Mouse (Mus musculus): ENCODE data around the gene Tmem74b.
A peak's percentile ranks its signal among the peaks of the same experiment; 100 is the strongest.

Gene Tmem74b

GRCm38 (mm10) chr2:151742850-151743679 lies 41.3 kb downstream of the Tmem74b start:
- no peak for DNase-seq

DNA sequence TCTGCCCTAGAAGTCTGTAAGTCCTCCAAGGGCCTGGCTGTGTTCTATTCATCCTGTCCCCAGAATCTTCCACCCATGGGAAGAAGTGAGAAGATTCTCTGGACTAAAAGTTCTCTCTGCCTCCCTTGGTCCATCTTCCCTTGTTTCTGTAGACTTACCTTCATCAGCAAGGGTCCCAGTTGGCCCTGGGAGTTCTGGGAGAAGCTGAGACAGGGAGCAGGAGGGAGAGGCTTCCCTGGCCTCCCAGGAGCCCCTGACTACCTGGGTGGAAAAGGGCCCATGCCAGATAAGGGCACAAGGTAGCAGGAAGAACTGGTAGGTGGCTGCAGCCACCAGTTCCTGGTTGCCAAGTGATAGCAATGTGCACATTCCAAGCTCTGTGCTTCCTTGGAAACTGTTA lies 42.0 kb downstream of the Tmem74b start, which contains the start of gene Psmf1:
Gene Psmf1 (minus strand): TSS at position 342 of the 400 bp plus-strand sequence.
- no peak for DNase-seq

DNA sequence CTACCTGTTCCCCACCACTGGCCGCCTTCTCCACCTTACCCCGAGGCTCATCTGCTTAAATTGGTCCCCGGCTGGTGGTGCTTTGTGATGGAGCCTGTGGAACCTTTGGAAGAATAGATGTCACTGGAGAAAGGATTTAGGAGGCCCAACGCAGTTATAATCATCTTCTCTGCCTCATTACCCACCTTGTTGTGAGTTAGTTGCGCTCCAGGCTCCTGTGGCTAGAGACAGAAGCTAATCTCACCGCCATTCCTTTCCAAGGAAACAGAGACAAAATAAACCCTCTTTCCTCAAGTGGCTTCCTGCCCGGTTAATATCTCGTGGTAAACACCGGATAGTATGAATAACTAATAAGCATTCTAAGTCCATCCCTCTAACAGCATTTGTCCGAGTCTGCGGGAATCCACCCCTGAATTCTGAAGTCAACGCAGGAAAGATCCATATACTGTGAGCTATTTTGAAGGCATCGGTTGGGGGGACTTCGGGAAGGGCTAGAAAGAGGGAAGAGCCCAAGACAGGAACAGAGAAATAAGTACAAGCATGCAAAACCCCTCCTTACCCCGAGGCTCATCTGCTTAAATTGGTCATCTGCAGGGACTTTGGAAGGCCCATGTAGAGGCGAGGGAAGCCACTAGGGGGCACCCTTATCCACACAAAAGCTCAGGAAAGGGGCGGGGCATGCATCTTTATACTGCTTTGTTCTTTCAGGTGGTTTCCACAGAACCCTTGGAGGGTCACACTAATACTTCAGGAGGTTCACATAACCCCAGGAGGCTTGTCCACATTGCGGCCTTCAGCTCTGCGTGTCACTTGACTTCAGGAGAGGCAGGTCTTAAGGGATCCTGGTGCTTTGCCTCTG lies 46.3 kb downstream of the Tmem74b start:
- DNase-seq, result peak; percentile 63 to 70

DNA sequence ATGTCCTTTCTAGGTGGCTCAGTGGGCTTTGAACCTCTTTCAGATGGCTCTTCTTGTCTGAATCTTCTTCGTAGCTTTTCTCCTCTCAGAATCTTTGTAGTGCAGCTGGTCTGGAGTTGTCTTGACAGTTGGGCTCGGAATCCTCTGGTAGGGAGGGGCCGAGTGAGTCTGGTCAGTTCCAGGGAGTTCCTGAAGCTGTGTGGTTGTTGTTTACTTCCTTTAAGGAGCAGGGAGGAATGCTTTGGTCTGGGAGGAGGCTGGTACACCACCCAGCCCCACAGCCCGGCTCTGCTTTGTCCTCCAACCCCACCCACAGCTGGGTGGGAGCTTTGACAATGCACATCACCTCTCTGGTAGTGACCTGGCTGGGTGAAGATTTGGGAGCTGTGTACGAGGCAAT lies 49.5 kb downstream of the Tmem74b start:
- DNase-seq, result no peak

DNA sequence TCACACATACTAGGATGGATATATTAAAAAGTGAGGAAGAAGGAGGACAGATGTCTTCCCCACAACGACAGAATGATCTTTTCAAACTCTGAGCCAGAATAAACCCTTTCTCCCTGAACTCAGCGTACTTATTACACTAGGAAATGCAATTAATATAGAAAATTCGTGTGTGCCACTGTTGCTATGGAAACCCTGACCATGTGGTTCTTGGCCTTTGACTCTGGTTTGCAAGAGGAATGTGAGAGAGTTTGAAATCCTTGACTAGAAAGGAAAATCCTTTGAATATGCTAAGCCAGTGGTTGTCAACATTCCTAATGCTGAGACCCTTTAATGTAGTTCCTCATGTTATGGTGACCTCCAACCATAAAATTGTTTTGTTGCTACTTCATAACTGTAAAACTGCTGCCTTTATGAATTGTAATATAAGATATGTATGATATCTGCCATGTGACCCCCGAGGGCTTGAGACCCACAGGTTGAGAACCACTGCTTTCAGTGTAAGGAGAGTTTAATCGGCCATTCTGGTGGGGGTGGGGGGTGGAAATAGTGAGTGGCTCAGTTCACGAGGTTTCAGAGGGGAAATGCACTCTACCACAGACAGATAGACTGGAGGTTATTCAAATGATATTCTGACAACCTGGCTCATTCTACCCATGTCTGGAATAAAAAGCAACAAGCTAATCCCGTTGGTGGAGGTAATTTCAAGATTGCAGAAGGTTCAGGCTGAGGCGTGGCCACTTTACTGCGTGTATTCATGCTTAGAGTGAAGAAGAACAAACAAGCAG lies 54.7 kb downstream of the Tmem74b start:
- DNase-seq, result no peak

DNA sequence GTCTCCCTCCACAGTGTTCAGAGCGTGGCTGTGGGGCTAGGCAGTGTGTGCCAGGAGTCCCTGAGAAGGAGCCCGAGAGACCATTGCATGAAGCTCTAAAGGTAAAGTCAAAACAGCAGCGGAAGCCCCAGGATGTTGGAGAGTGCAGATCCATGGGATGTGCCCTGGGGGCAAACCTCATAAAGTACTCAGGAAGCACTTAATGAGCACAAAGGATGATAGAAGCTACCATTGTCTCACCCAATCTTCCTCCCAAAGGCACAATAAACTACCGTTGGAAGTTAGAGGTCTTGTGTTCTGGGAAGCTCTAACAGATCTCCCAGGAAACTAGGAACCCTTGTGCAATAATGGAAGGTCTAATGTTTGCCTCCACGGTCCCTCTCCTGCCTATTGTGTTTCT lies 55.6 kb downstream of the Tmem74b start:
- no peak for DNase-seq

DNA sequence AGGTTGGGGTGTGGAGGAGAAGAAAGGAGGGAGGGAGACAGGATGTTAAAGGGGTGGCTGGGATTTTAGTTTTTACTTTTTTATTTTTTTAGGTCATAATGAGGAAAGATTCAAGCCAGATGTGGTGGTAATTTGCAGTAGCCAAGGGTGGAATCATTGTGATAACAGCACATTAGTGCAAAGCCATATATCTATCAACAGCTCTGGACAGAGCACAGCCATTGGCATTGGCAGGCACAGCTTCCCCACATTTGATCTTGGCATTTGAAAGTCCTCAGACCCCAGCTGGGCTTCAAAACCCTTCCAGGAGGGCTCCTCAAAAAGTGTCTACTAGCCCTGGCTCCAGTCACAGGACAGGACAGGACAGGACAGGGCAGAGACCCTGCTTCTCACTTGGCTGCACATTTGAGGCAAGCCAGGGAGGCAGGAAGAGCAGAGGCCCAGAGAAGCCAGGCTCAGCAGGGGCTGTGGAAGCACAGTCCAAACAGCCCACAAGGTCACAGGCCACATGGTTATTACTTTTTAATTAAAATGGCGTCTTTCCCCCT lies 57.1 kb downstream of the Tmem74b start:
- DNase-seq, result no peak
